Mouse (Mus musculus) spleen, embryonic (tissue): ENCODE measurements around the gene Sugct.
"Not testable (repeated sequence)": the region's sequence is repeated elsewhere in the genome, so short reads cannot be mapped to it uniquely, and the experiment has no call there.

Experiments
- CTCF ChIA-PET: fragments of 350-600 bp; sonication (Branson Sonifier 250); formaldehyde crosslinking; loops from one replicate; lab custom pipeline; 2022; lab: Charles Lee

Gene Sugct

DNA sequence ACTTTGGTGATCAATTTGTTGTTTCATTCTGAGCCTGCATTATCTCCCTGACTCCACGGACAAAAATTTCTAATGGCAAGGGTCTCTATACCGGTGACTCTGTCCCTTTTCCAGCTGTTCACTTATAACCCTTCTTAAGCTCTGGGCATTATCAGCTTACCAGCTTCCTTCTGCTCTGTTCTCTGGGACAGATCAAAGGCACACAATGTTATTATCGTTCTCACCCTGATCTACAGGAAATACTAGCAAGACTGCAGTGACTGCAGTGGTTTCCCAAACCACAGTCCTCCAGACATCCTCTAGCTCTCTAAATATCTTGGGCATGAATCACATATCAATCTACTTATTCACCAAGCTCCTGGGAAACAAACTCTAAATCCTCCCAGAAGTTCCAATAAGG lies 90.7 kb downstream of the Sugct start:
- CTCF ChIA-PET: no interaction called here

GRCm38 (mm10) chr13:17603756-17604155 lies 91.6 kb downstream of the Sugct start:
- CTCF ChIA-PET: no interaction called here

DNA sequence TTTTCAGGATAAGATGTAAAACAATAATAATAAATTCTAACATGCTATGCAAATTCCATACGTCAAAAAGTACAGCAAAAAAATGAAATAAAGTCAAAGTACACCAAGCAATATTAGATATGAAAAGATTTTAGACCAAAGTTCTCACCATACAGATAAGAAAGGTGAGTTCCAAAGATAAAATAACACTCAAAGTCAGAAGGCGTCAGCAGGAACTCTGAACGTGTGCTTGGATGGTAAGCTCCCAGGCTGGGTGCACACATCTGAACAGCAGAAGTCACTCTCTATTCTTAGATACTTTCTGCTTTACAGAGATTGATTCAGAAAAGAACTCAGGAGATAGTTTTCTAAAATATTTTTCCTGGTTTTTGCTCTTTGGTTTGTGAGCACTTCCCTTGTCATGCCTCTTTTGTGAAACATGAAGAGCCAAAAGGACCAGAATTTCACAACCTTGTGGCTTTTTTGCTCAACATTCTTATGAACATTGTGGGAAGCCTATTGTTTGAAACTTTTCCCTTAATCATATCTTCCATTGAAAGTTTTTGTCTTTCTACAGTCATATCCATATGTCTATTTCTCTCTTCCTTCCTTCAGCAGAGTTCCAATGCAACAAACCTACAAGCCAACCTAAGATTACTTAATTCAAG lies 110.0 kb downstream of the Sugct start:
- CTCF ChIA-PET: no interaction called here

DNA sequence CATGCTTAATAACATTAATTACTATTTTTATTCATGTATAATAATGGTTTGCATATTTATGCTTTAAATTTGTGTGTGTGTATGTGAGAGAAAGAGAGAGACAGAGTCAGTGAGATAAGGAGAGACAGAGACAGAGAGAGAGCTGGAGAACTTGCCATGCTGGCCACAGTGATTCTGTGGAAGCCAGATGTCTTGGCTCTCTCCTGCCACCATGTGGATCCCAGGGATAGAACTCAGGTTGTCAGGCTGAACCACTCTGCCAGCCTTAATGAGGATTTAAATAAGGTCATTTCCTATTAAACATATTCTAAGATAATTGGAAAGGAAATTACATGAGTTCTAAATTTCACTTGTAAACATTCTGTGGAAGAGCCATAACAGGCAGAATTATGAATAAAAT lies 110.5 kb downstream of the Sugct start:
- CTCF ChIA-PET: no interaction called here

DNA sequence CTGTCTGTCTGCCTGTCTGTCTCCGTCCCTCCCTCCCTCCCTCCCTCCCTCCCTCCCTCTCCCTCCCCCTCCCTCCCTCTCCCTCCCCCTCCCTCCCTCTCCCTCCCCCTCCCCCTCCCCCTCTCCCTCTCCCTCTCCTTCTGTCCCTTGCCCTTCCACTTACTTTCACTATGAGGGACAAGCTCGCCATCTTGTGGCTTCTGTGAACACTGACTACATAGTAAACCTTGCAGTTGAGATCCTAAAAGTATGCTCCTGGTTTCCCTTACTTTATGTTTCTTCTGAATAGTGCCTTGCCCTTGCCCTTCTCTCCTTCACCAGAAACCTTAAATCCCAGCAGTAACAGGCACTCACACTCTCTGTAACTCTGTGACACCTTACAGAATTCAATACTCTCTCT lies 113.7 kb downstream of the Sugct start:
- CTCF ChIA-PET: no interaction called here

GRCm38 (mm10) chr13:17559357-17559756 lies 136.0 kb downstream of the Sugct start:
- CTCF ChIA-PET: no interaction called here

GRCm38 (mm10) chr13:17536341-17536740 lies 159.0 kb downstream of the Sugct start:
- CTCF ChIA-PET: no interaction called here

GRCm38 (mm10) chr13:17534871-17535270 lies 160.5 kb downstream of the Sugct start:
- CTCF ChIA-PET: no interaction called here

DNA sequence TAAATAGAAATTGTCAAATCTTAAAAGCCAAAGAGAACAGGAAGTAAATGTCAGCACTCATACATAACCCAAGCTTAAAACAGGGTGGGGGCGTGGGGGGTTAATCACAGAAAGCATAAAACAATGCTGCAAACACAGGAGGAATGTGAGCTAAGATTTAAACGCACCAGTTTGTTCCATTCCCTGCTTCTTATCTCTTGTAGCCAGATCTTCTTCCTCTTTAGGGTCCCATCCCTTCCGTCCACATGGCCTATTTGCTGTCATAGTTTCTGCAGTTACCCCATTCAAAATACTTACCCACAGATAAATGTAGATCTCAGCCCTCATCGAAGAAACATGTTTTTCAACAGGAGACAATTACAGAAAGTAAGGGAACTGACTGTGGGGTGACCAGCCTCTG lies 160.9 kb downstream of the Sugct start:
- CTCF ChIA-PET: no interaction called here

GRCm38 (mm10) chr13:17511184-17511778 lies 184.1 kb downstream of the Sugct start:
- CTCF ChIA-PET: no interaction called here

DNA sequence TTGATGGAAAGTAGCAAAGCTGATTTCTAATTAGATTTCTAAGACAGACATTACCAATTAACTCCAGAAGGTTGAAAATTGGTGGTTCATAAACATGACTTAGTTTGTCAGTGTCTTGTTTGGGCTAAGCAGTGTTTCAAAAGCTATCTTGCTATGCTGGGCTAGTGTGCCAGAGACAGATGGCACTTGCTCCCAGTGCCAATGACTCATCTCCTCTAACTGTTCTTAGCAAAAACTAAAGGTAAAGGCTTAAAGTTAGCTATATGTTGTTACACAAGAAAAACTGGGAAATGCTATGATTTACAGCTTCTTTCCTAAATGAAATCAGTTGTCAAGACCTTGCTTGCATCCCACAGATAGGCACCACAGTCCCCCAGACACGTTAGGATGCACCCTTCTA lies 200.4 kb downstream of the Sugct start:
- CTCF ChIA-PET: no interaction called here

- CTCF ChIA-PET: no interaction called here
Observed at GRCm38 (mm10) chr13:17494056-17494574, 201.2 kb downstream of the Sugct start.

DNA sequence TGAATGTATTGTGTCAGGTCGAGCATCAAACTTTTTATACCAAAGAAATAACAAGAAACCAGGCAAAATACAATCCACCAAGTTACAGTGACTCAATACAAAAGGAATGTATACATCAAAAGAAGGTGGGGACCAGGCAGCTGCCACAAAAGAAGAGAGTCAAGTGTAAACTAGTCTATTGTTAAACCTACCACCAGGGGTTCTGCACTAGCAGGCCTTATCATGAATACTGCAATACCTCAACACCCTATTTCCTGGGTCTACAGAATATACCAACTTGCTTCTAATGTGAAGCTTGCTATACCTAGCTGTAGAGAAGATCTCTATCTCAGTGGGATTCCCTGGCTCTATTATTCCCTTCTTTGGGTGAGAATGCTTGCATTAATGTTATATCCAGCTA lies 237.4 kb downstream of the Sugct start:
- CTCF ChIA-PET: not testable (repeated sequence)

- CTCF ChIA-PET: no interaction called here
Observed at GRCm38 (mm10) chr13:17432139-17432916, 263.0 kb downstream of the Sugct start.

DNA sequence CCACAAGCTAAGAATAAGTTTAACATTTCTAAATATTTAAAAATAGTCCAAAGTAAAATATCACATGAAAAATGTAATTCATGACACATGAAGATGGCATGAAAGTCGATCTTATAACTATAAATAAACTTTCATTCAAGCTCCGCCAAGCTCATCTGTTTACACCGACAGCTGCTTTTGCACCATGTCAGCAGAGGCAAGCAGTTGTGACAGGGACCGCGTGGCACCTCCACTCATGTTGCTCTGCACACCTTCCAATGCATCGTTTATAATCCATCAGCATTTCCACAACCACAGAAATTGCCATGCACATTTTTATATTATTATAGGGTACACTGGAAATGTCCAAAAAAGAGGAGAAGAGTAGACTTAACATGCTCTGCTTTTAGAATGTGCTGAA lies 273.5 kb downstream of the Sugct start:
- CTCF ChIA-PET: no interaction called here

DNA sequence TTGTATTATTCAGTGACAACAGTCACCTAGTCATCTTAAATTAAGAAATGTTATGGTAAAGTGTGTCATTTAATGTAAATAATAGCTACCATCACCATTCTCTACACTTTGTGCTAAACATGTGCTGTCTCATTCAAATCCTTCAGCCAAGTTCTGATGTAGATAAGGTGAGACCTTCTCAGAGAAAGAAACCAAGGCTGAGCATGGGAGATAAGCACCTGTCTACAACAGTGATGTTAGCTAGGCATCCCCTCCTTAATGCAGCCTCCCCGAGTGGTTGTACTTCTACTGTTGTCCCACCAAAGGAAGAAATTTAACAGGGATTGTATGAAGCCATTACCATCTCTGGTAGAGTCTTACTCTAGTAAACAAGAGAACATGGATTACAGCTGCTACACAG lies 274.8 kb downstream of the Sugct start:
- CTCF ChIA-PET: no interaction called here

- CTCF ChIA-PET: no interaction called here
Observed at GRCm38 (mm10) chr13:17342836-17343235, 352.5 kb downstream of the Sugct start.

DNA sequence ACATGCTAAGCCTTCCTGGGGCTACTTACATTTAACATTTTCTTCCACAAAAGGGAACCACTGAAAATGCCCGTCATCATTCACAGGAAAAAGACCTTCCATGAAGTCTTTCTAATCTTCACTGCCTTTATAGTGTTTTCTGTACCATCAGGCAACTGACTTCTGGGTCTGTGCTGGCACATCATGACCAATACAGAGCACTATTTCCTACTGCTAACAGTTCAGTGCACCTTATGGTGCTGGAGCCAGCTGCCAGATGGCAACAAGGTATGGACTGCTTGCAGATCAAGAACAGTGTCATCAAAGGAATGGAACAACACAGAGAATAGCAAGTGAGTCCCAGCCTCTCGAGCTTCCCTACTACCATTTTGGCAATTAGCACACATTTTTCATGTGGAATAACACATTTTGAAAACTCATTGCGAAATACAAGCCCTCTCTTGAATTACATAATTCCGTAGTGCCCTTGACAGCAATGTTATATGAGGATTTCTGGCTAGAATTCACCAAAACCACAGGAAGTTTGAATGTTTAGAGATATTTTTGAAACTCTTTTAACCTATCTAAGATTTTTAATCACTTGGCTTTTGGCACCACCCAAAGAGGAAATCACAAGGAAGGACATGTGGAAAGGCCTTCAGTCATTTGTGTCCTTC lies 359.3 kb downstream of the Sugct start:
- CTCF ChIA-PET: no interaction called here

- CTCF ChIA-PET: no interaction called here
Observed at GRCm38 (mm10) chr13:17326863-17327262, 368.5 kb downstream of the Sugct start.

DNA sequence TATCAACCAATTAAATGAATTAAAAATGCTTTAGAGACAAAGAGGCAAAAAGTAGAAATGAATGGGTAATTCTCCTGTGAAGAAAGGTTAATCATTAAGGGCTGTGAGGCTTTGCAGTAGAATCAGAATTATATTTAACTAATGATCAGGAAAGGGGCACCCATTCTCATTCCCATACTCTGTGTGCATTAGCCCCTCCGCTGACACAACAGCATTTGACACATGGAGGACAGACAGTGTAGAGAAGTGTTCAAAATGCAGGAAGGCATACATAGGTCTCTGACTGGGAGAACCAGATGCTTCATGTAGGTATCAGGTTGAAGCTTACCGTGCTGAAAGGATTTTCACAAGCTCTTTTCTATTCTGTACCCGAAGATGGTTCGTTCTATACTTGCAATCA lies 393.8 kb downstream of the Sugct start:
- CTCF ChIA-PET: interaction anchor here (0.6 kb wide), 1 partner anchor 350 kb away, joined by 7 read pairs; no protein-coding TSS in a partner anchor

DNA sequence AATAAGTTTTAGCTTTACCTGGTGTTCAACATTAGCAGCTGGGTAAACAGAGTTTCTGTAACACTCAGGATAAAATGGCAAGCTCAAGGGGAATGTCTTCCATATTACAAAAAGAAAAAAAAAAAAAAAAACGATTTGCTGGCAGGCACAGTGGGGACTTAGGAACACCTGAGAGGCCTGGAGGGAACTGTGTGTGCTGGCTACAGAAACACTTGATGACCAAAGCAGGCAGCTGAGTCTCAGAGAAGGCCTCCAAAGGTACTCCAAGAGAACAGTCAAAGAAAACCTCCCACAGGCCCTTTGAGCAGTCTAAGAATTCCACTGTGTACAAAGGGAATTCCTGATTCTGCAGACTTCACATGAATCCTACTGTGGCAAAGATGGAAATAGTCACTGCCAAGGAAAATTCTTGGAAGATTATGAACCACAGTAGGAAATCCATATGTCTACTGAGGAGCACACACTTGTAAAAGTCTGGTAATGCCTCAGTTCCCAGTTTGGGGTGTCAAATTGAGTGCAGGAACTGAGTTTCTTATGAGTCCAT lies 397.8 kb downstream of the Sugct start:
- CTCF ChIA-PET: no interaction called here

- CTCF ChIA-PET: no interaction called here
Observed at GRCm38 (mm10) chr13:17296912-17297311, 398.4 kb downstream of the Sugct start.
